Mouse (Mus musculus) thymus, postnatal 0 days (tissue): ENCODE data around the gene Clasp2. TPM values are rescaled to one million over a fixed set of nuclear protein-coding genes. Genes with fewer than 3 reads are reported as not detected.
"Not testable (repeated sequence)": the region's sequence is repeated elsewhere in the genome, so short reads cannot be mapped to it uniquely, and the experiment has no call there.

ENCODE experiments used
- DNase-seq: peaks from one replicate; pipeline ENCODE4 v3.0.0-alpha.2; 2015; ENCODE audit warnings: low spot score
- polyA plus RNA-seq: library from polyadenylated mRNA; unstranded; fragments of >200 nt; fragmentation: Nextera tagmentation; extraction: Ambion mirVana; gene quantifications from 2 replicates; pipeline ENCODE4 v1.2.1, GENCODE M21; 2015

Clasp2 gene
- polyA plus RNA-seq, 1 experiment from 2014 or later, result 21.0 TPM

DNA sequence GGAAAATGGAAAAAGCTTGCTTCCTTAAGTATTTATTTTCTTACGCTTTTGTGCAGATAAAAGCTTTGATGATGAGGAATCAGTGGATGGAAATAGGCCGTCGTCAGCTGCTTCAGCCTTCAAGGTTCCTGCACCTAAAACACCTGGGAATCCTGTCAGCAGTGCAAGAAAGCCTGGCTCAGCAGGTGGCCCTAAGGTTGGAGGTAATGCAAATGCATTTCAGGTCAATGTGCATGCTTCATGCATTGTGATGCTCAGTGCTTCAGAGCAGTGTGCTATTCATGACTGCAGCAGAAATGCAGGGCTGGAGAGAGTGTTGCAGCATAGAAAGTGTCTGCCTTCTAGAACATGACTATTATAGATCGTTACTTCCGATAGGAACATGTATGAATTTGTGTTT is 71.8 kb downstream of the Clasp2 start:
- no peak for DNase-seq

DNA sequence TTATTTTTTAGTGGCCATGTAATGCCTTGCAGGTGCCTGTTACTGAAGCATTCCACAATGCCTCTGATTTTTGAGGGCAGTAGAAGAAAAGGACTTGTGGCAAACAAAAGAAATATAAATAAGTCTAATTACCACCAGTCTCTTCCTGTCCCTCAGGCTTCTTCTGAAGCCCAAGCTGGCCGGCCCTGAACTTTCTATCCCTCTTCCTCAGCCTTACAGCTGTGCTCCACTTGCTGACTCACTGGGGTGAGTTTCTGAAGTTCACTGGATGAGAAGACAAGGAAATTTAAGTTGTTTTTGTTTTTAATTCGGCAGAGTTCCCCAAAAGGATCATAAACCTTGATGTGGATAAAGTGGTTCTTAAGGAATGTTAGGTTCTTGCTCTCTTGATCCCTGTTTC is 74.6 kb downstream of the Clasp2 start:
- DNase-seq, result no peak

DNA sequence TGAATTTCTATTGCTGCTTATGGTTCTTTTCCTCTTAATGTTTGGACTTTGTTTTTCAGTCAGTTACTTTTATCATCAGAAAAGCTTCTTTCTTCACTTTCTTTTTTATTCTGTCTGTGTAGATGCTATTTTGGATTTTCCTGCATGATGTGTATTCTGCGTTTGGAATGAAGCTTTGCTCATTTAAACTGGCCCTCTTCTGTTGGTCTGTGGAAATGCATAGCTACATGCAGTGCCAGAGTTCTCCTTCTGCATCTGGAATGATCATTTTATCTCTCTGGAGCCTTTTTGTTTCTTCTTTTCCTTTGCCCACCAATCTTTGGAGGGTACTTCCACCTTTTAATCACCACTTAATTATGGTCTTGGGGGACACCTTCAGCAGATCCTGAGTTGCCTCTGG is 80.9 kb downstream of the Clasp2 start:
- no peak for DNase-seq

DNA sequence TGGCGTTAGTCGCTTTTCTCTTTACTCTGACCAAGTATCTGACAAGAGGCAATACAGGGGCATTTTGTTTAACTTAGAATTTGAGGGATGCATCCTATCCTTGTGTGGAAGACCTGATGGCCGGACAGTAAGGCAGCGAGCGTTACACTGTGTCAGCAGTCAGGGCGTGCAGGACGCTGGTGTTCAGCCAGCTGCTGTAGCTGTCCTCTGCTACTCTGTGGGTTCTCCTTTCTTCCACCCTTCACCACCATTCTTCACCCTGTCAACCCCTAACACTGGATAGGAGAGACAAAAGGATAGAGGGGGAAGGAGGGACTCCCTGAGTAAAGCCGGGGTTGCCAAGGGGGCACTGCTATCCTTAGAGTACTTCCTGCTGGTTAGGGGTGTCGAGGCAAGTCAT is 87.4 kb downstream of the Clasp2 start:
- DNase-seq, result no peak

DNA sequence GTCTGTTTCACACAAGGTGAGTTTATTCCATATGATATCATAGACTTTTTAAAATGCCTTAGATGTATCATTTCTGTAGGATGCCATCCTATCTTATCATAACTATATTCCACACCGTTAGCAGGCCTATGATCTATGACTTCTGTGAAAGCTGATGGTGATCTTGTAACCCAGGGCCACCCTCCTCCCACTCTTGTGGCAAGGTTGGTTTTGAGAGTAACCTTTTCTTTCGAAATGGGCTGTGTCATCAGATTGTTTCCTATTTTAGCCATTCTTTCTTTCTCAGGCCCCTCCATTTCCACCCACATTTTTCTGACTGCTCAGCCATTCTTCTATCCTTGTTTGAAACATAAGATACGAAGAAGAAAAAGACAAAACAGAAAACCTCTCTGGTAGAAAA is 88.9 kb downstream of the Clasp2 start:
- no peak for DNase-seq

DNA sequence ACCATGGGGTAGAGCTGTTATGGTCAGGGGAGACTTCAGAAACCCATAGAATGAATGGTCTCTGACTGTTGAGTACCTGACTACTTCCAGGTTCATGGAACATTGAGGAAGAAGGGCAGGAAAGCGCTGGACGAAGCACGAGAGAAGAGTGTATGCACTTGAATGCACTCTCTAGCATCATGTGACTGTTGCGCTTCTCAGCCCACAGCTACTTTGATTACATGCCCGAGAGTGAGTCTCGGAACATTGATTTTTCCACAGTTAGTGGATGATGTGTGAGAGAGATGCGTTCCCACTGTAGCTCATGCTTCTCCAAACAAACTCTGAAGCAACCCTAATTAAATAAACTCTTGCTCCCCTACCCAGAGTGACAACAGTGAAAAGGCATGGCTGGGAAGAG is 92.2 kb downstream of the Clasp2 start:
- no peak for DNase-seq

DNA sequence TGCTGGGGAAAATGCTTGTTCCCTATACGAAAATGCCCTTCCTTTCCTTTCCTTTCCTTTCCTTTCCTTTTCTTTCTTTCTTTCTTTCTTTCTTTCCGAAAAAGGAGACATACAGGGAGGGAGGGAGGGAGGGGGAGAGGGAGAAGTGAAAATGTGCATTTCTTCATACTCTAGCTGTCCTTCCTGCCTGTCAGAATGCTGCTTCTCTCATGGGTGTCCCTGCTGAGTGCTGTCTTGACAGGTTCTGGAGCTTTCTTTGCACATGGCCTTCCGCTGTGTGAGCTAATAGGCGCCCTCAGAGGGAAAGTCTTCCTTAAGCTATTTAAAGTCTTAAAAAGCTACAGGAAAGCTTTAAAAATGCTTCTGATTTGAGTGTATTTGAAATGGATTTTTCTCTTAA is 95.7 kb downstream of the Clasp2 start:
- no peak for DNase-seq

DNA sequence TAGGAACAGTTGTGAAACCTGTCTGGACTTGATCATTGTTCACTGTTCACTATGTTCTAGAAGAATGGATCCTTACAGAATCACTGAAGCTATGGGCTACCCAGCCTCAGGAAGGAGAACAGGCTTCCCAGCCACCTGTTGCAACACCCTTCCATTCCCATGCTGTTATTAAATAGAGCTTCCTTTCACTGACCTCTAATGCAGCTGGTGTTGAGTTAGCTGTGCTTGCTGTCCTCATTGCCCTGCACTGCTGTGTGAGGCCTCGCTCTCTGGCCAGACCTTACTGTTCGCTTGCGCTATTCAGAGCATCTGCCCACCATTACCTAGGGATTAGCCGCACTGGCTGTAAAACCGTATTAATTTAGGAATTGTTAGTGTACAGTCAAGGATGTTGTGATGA is 96.2 kb downstream of the Clasp2 start:
- DNase-seq, result no peak

DNA sequence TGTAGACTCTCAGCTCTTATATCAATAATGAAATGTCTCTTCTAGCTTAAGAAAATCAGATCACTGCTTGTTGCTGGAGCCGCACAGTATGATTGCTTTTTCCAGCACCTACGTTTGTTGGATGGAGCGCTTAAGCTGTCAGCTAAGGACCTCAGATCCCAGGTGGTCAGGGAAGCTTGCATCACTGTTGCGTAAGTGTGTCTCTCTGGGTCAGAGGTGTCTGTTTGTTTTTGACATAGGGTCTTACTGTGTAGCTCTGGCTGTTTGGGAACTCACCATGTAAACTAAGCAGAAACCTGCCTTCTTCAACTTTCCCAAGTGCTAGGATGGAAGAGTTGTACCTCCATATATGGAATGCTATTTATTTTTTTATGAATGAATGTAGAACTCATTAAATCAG is 102.8 kb downstream of the Clasp2 start:
- DNase-seq, result no peak

DNA sequence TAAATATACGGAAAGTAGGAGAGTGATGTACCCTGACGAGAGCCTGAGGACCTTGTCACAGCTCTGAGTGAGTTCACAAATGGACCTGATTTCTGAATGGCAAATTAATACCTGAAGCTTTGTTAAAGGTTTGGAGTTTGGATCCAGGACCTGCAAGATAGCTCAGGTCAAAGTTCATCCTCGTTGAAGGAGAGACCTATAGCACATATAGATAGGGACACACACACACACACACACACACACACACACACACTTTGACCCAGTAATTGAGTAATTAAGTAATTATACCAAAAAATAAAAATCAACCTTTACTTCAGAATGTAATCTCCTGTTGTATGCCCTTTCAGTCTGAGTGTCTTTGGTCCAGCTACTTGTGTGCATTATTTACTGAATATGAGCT is 114.2 kb downstream of the Clasp2 start:
- no peak for DNase-seq

DNA sequence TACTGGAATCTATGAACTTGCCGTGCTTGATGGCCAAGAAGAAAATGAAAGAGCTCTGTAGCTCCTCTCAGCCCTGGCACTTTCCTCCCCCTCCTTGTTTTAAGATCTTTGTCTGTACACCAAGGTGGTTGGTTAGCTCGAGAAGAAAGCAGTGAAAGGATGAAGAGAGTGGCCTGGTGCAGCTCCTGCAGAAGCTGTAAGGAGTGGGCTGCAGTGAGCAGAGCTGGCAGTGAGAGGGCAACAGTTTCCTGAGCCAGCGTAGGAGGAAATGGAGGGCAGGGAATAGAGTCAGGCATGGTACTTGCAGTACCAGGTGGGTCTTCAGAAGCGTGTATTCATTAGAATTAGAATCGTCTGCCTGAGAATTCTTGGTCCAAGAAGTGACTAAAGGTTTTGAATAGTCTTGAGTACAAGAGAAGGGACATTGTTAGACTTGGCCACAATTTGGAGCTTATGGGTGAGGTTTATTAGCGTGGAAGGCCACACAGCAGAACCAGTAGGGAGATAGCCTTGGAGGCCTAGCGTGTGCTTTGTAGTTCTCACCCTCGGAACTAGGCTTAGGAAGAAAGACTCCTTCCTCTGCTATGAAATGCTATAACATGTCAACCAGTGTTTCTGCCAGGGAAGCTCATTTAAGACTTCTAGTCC is 116.1 kb downstream of the Clasp2 start:
- peak; percentile 2 for DNase-seq

DNA sequence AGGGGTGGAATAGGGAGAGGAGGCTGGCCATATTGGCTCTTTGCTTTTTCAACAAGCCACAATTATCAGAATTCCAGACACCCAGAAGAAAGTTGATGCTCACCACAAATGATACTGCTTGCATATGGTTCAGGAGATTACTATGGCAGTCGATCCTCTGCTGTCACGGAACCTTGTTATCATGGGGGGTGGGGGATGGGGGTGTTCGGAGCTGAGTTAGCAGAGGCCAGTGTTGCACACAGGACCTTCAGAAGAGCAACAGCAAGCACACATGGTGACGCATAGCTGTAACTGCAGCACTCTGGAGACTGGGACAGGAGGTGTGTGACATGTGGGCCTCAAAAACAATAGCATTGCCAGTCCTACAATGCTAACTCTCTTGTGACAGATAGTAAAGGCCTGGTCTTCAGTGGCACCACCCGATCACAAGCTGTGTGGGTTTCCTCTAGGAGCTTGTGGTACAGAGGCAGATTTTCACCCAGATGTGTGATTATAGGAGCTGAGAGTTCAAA is 116.7 kb downstream of the Clasp2 start:
- DNase-seq, result peak; percentile 12

DNA sequence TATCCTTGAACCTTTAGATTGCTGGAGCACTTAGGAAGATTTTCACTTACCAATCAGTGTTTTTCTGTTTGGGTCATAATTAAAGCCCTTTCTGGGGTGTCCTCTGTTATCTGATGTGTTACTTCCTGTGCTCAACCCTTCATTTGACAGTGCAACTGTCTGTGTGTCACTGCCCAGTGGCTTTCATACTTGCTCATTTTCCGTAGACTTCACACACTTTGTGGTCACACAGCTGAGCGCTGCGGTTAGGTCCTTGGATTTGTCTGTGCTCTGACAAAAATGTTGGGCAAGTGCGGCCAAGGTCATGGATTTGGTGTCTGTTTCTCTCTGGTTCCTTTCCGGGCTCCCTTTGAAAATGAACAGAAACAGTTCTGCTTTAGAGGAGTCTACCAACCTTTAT is 118.1 kb downstream of the Clasp2 start:
- peak; percentile 13 for DNase-seq

DNA sequence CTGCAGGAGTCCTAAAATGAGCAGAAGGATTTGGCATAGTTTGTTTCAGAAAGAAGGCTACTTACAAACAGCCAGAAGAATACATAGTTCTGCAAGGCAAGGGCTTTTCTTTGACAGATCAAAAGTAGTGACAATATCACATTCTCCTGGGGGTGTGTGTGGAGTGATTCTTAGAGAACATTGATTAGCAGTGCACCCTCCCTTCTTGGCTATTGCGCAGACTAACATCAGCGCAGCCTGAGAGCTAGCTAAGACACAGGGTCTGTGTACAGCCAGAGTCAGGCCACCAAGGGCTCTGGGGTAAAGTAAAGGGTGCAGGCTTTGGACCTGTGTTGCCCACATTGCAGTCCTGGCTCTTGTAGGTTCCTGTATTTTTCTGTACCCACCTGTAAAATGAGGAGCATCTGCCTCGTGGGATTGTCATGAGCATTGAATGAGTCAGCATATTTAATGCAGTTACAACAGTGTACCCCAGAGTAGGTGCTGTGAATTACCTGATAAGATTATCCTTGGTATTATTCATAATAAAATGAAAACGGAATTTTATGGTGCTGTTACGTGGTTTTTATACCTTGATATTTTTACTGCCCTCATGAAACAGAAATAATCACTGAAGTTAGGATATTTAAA is 122.2 kb downstream of the Clasp2 start:
- DNase-seq, result no peak

DNA sequence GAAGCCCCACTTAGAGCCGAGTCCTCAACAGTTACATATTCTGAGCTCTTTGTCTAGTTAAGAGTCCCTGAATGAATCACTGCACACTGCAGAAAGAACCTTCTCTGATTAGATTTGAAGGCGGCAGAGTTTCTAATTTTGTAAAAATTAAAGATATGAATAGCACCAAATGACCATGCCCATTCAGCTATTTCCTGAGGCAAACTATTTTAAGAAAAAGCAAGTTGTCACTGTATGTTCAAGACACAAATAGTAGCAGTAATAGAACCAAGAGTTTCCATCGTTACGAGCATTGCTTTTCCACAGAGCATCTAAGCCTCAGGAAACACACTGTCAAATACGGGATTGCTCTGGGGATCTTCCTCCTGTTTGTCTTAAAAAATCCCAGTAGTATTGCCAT is 126.7 kb downstream of the Clasp2 start:
- DNase-seq, result no peak

DNA sequence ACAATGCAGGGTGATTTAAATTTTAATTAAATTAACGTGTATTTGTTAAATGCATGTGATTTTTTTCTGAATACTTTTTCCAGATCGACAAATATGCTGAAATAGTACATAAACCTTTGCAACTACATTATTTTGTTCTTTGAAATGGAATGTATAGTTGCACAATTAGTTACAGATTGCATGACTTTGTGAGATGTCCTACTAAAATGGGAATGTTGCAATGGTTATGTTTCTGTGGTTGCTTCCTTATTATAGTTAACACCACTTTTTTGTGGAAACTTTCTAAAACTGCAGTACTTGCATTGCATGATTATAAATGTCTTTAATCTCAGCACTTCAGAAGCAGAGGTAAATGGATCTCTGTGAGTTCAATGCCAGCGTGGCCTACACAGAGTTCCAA is 153.6 kb downstream of the Clasp2 start:
- DNase-seq, result no peak

DNA sequence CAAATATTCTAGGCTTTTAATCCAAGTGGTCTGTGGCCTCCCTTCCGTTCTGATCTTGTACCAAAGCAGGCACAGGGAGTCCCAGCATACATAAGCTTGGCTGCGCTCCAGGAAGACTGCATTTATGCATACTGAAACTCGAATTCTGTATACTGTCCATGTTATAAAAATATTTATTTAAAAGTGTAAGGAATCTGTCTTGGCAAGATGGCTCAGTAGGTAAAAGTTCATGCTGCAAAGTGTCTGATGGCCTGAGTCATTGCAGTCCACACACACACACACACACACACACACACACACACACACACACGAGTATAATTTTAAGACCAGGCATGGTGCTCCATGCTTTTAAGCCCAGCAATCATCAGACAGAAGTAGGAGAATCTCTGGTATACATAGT is 161.9 kb downstream of the Clasp2 start:
- no peak for DNase-seq

DNA sequence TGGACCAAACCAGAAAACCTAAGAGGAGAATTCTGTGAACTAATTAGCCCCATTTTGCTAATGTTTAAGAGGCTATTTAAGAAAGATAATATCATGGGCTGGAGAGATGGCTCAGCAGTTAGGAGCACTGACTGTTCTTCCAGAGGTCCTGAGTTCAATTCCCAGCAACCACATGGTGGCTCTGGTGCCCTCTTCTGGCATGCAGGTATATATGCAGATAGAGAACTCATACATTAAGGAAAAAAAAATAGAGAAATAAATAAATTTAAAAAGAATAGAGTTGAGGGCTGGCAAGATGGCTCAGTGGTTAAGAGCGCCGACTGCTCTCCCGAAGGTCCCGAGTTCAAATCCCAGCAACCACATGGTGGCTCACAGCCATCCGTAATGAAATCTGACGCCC is 163.0 kb downstream of the Clasp2 start:
- DNase-seq, result not testable (repeated sequence)

DNA sequence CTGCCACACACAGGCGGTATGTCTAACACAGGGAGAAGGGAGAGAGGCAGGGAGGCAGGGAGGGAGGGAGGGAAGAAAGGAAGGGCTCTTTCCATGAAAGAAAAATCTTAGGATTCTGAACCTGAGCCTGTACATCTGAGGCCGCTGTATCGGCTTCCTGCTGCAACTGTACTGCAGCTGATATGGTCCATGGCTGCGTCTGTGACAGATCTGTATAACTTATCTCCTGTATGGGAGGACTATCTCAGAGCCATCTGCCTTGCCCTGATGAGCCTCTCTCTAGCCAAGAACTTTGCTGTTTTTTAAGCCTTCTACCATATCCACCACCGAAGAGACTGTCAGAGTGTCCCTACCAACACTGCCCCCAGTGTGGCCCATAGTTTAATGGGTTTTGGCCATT is 174.5 kb downstream of the Clasp2 start:
- DNase-seq, result no peak

DNA sequence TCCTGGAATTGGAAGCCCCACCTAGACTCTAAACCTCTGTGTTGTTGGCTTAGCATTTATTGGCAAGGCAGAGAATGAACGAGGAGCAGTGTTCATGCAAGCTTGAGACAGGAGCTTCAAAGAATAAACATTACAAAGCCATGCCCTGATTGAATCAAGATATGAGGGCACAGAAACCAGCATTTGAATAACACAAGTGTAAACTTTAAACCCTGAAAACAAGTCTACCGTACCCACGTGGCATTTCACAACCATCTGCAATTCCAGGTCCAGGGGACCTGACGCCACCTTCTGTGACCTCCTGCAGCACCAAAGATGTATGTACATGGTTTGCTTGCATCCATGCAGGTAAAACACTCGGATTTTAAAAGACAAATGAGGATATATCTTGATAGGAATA is 181.4 kb downstream of the Clasp2 start:
- no peak for DNase-seq

DNA sequence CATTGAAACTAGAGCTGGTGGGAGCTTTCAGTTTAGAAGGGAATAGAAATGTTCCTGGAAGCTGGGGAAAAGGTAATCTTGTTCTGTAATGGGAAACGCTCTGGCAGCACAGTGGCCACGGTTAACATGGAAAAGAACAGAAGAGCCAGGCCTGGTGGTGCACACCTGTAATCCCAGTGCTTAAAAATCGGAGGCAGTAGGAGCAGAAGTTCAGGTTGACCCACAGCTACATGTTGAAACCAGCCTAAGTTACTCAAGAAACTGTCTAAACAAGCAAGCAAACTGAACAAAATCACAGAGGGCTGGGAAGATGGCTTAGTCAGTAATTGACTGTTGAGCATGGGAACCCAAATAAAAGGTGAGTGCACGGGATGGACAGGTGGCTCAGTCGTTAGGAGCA is 183.6 kb downstream of the Clasp2 start:
- no peak for DNase-seq

DNA sequence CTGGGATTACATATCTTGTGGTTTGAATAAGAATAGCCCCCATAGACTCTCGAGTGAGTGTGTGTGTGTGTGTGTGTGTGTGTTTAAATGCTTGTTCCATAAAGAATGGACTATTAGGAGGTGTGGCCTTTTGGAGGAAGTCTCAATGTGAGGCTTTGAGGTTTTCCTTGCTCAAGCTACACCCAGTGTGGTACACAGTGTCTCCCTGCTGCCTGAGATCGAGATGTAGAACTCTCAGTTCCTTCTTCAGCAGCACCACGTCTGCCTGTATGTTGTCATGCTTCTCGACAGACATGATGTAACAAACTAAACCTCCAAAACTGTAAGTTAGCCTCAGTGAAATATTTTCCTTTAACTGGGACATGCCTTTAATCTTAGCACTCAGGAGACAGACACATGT is 187.3 kb downstream of the Clasp2 start:
- no peak for DNase-seq

DNA sequence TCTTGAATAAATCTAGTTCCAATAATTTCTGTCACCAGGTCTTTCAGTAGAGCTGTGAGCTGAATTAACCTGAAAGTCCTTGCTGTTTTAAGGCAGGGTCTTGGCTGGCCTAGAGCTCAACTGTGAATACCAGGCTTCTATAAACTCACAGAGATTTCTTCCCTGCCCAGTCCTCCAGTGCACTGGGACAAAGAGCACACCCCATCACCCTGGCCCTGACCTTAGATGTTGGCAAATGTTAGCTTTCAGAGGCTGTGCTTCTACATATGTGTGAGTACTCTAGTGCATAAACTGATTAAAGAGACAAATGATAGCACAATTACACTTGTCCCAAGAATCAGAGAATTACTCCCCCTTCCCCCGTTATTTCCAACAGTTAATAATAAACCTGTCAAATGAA is 188.4 kb downstream of the Clasp2 start:
- DNase-seq, result no peak
